Mouse (Mus musculus) thymus, adult 2 months (tissue): ENCODE data around the gene Baz2b. TPM values are rescaled to one million over a fixed set of nuclear protein-coding genes. Genes with fewer than 3 reads are reported as not detected.
"Not testable (repeated sequence)": the region's sequence is repeated elsewhere in the genome, so short reads cannot be mapped to it uniquely, and the experiment has no call there.

ENCODE experiments used
- DNase-seq: peaks from one replicate; pipeline ENCODE4 v3.0.0; 2021
- H3K27ac ChIP-seq: fragments of 200-500 bp; 2 replicates; pipeline ENCODE4 v1.5.1; 2012; ENCODE audit warnings: low read length, control low read depth; ENCODE audit not compliant: control insufficient read depth, insufficient read depth
- H3K27me3 ChIP-seq: fragments of 200-500 bp; 2 replicates; pipeline ENCODE4 v1.6.1; 2012; ENCODE audit warnings: mild to moderate bottlenecking, low read length, moderate library complexity, mixed read lengths; ENCODE audit not compliant: control insufficient read depth, insufficient read depth
- H3K36me3 ChIP-seq: fragments of 200-500 bp; 2 replicates; pipeline ENCODE4 v1.6.1; 2012; ENCODE audit warnings: mild to moderate bottlenecking, low read length, moderate library complexity; ENCODE audit not compliant: control insufficient read depth, insufficient read depth
- H3K4me1 ChIP-seq: fragments of 200-500 bp; replicated peaks from 2 replicates; pipeline ENCODE4 v1.6.1; 2012; ENCODE audit warnings: low read length; ENCODE audit not compliant: control insufficient read depth, insufficient read depth
- H3K4me3 ChIP-seq: fragments of 200-500 bp; 2 replicates; pipeline ENCODE4 v1.5.1; 2012; ENCODE audit warnings: mild to moderate bottlenecking, low read length, control low read depth, moderate library complexity; ENCODE audit not compliant: control insufficient read depth, insufficient read depth
- CTCF ChIP-seq: fragments of 200-500 bp; IDR thresholded peaks from 2 replicates; pipeline ENCODE4 v1.5.1; 2012; ENCODE audit warnings: mild to moderate bottlenecking, control low read depth, low read length, moderate library complexity, borderline replicate concordance; ENCODE audit not compliant: control insufficient read depth, poor library complexity, insufficient read depth; ENCODE audit errors: extremely low read depth
- POLR2A ChIP-seq: fragments of 200-500 bp; IDR thresholded peaks from 2 replicates; pipeline ENCODE4 v1.6.1; 2012; ENCODE audit warnings: mild to moderate bottlenecking, low read length, control low read depth, moderate library complexity; ENCODE audit not compliant: control insufficient read depth, poor library complexity, insufficient read depth; ENCODE audit errors: extremely low read depth
- whole genome bisulfite sequencing: fragments of 180-500 bp; shearing (Covaris S2); methylation state at CpG from one replicate; pipeline ENCODE4 v1.1.7; 2018; 5-methylcytosine and 5-hydroxymethylcytosine counted together
- polyA plus RNA-seq: library from polyadenylated mRNA; depleted of rRNA; stranded (reverse); fragments of >200 nt; gene quantifications from 2 replicates; pipeline ENCODE4 v1.2.3, GENCODE M21; 2012

Gene Baz2b
- polyA plus RNA-seq, 1 experiment: 25.9 TPM

DNA sequence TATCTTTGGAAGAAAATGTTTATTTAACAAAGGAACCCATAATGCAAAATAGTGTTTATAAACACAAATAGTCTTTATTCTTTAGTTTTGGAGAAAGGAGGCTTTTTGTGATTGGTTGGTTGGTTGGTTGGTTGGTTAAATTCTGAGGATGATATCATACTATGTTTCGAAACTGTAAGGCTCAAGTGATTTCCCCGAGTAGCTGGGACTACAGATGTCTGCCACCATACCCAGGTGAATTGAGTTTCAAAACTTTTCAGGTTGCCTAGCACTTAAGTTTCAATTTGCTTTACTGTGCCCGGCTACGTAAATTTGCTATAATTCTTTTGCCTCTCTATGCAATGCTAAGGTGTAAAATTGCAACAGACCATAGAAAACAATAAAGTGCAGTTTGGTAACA is 127.4 kb downstream of the Baz2b start:
- TF ChIP-seq CTCF (no peak), POLR2A (no peak)
- DNase-seq: no peak
- WGBS: 89% methylated on average over 4 of the region's 4 CpGs
- Histone ChIP-seq H3K27me3 (no peaks in the 10 kb centered on the region), H3K27ac (no peak overlapping the region), H3K4me1 (peaks cover 16% of the 10 kb centered on the region), H3K36me3 (no peaks in the 10 kb centered on the region), H3K4me3 (no peak overlapping the region)

DNA sequence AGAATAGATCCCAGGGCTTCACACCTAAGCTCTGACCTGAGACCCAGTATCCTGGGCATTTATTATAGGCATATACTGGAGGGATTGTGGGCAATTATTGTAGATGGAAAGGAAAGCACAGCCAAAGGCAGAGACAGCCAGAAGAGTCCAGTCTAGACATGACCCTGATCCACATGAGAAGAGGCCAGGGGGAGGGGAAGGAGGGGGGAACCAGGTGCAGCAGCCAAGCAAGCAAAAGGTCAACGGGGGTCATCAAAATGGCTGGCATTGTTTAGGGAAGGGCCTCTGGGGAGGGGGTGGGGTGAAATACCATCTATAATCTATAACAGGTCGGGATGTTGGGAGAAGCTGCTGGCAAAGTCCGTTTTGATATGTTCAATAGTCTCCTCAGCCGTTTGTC is 128.8 kb downstream of the Baz2b start:
- no peak for TF ChIP-seq CTCF
- H3K4me3 ChIP-seq: no peak overlapping the region
- no peaks in the 10 kb centered on the region for H3K27me3 ChIP-seq
- DNase-seq: no peak
- 93% methylated on average over 4 of the region's 4 CpGs for WGBS
- peaks cover 18% of the 10 kb centered on the region for H3K4me1 ChIP-seq
- no peaks in the 10 kb centered on the region for H3K36me3 ChIP-seq
- no peak overlapping the region for H3K27ac ChIP-seq

DNA sequence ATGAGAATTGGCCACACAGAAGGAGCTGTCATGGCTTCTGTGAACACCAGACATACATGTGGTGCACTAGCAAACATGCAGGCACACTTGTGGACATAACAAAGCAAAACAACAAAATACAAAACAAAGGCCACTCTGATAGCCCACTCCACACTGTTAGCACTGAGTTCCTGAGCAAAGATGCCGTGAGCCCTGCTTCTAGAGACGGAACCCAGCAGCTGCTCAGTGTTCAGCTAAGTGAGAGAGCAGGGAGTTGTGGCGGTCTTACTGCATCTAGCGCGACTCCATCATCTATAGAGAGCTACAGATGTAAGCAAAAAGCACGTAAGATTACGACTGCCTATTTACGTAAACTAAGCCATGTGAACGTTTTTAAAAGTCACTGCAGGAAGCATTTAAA is 132.0 kb downstream of the Baz2b start:
- Histone ChIP-seq H3K27me3 (no peaks in the 10 kb centered on the region), H3K4me3 (no peak overlapping the region), H3K27ac (no peak overlapping the region), H3K4me1 (peaks cover 12% of the 10 kb centered on the region), H3K36me3 (no peaks in the 10 kb centered on the region)
- DNase-seq: no peak
- 89% methylated on average over 9 of the region's 9 CpGs for WGBS
- TF ChIP-seq POLR2A (no peak), CTCF (no peak)

DNA sequence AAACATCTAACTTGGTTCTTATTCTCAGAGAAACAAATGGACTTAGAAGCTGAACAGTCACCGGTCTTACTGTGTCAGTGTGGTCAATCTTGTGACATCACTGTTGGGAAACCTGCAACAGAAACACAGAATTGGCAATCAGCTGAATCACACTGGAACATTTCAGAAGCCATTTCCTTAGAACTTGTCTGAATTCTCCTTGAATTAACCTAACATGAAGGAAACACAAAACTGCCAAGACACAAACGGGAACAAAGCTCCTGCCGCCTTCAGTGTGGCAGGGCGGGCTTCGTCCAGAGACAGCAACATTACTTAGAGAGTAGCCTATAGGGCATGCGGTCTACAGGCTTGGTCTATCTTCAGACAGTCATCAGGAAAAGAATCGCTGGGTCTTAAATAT is 132.8 kb downstream of the Baz2b start:
- TF ChIP-seq CTCF (no peak), POLR2A (no peak)
- no peak for DNase-seq
- no peak overlapping the region for H3K4me3 ChIP-seq
- peaks cover 14% of the 10 kb centered on the region for H3K4me1 ChIP-seq
- 38% methylated on average over 7 of the region's 7 CpGs for WGBS
- no peaks in the 10 kb centered on the region for H3K27me3 ChIP-seq
- H3K27ac ChIP-seq: no peak overlapping the region
- H3K36me3 ChIP-seq: no peaks in the 10 kb centered on the region

DNA sequence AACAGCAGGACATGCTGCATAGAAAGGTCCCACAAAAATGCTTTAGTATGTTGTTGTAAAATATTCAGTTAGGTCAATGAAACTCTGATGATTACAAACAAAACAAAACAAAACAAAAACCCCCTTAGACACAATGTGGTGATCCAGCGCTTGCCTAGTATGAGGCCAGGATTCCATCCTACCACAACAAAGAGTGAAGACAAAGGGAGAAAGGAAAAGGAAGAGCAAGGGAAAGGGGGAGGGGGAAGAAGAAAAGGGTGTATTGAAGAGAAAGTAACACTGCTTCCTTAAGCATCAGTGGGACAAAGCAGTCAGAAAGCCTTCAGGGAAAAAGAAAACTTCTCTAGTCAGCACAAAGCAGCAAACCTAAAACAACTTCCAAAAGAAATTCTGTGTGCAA is 133.6 kb downstream of the Baz2b start:
- Histone ChIP-seq H3K36me3 (no peaks in the 10 kb centered on the region), H3K4me3 (no peak overlapping the region), H3K27ac (no peak overlapping the region), H3K27me3 (no peaks in the 10 kb centered on the region), H3K4me1 (peaks cover 15% of the 10 kb centered on the region)
- TF ChIP-seq CTCF (no peak), POLR2A (no peak)
- no peak for DNase-seq
- WGBS: 3% methylated on average over 1 of the region's 1 CpGs

DNA sequence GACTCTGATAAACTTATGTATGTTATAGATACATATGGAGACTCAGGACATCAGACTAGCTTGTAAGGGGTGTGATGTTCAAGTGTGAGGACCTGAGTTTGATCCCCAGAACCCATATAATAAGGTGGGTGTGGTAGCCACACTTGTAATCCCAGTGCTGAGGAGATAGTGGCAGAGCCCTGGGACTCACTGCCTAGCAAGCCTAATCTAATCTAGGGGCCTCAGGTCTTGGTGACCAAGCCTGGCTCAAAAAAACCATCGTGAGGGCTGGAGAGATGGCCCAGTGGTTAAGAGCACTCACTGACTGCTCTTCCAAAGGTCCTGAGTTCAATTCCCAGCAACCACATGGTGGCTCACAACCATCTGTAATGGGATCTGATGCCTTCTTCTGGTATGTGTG is 135.8 kb downstream of the Baz2b start:
- WGBS: 93% methylated on average over 1 of the region's 1 CpGs
- peaks cover 16% of the 10 kb centered on the region for H3K4me1 ChIP-seq
- not testable (repeated sequence) for DNase-seq, H3K36me3 ChIP-seq, H3K4me3 ChIP-seq, H3K27me3 ChIP-seq, H3K27ac ChIP-seq

DNA sequence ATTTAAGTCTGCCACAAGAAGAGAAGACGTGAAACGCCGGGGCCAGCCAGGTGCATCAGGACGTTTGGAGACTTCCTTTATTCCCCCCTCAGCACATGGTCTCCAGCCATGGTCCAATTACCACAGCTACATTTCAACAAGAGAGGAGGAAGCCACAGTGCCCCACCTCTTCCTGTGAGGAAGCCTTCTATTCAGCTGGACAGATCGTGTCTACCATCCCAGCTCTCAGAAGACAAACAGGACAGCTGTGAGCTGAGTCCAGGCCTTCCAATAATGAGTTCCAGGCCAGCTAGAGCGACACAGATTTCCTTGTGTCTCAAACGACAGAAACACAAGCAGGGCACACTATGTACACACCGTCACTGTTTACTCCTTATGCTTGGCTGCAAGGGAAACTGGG is 137.8 kb downstream of the Baz2b start:
- Histone ChIP-seq H3K36me3 (no peaks in the 10 kb centered on the region), H3K27ac (no peak overlapping the region), H3K4me1 (peaks cover 12% of the 10 kb centered on the region), H3K27me3 (no peaks in the 10 kb centered on the region), H3K4me3 (no peak overlapping the region)
- peak; percentile 13 for DNase-seq
- WGBS: 5% methylated on average over 8 of the region's 8 CpGs
- TF ChIP-seq CTCF (no peak), POLR2A (no peak)
